Mouse (Mus musculus) liver, adult 2 months (tissue): ENCODE measurements around the gene Smap1. TPM values are rescaled to one million over a fixed set of nuclear protein-coding genes. Genes with fewer than 3 reads are reported as not detected.
A peak's percentile ranks its signal among the peaks of the same experiment; 100 is the strongest.

ENCODE experiments used
- DNase-seq: peaks from one replicate; pipeline ENCODE4 v3.0.0-alpha.2; 2011; ENCODE audit warnings: low read depth, low spot score; ENCODE audit errors: extremely low read depth
- H3K27ac ChIP-seq: fragments of 200-500 bp; replicated peaks from 2 replicates; pipeline ENCODE4 v1.5.1; 2012; ENCODE audit warnings: low read depth, mild to moderate bottlenecking, control low read depth, inconsistent platforms, low read length; ENCODE audit not compliant: insufficient read depth
- H3K27me3 ChIP-seq: fragments of 200-500 bp; 2 replicates; pipeline ENCODE4 v1.6.1; 2012; ENCODE audit warnings: mild to moderate bottlenecking, moderate library complexity, low read length, inconsistent platforms; ENCODE audit not compliant: control insufficient read depth, insufficient read depth
- H3K36me3 ChIP-seq: fragments of 200-500 bp; 2 replicates; pipeline ENCODE4 v1.6.1; 2012; ENCODE audit warnings: low read length, inconsistent platforms; ENCODE audit not compliant: control insufficient read depth, insufficient read depth
- H3K4me1 ChIP-seq: fragments of 200-500 bp; 2 replicates; pipeline ENCODE4 v1.6.1; 2011; ENCODE audit warnings: low read length; ENCODE audit not compliant: control insufficient read depth, insufficient read depth
- H3K4me3 ChIP-seq: fragments of 200-500 bp; 2 replicates; pipeline ENCODE4 v1.5.1; 2011; ENCODE audit warnings: low read depth, mild to moderate bottlenecking, control low read depth, low read length, moderate library complexity; ENCODE audit not compliant: insufficient read depth
- H3K79me2 ChIP-seq: fragments of 200-500 bp; 2 replicates; pipeline ENCODE4 v1.6.1; 2012; ENCODE audit warnings: inconsistent platforms, mild to moderate bottlenecking, low read length, moderate library complexity; ENCODE audit not compliant: control insufficient read depth, insufficient read depth
- H3K9ac ChIP-seq: fragments of 200-500 bp; 2 replicates; pipeline ENCODE4 v1.6.1; 2012; ENCODE audit warnings: low read depth, mild to moderate bottlenecking, control low read depth, inconsistent platforms, low read length
- CTCF ChIP-seq: fragments of 200-500 bp; IDR thresholded peaks from 2 replicates; pipeline ENCODE4 v1.5.1; 2011; ENCODE audit warnings: low read depth, low read length, control low read depth
- POLR2A ChIP-seq: fragments of 200-500 bp; IDR thresholded peaks from 2 replicates; pipeline ENCODE4 v1.6.1; 2011; ENCODE audit warnings: low read length, control low read depth; ENCODE audit not compliant: insufficient read depth; ENCODE audit errors: extremely low read depth
- WGBS: fragments of 180-500 bp; shearing (Covaris S2); methylation state at CpG from one replicate; pipeline ENCODE4 v1.1.7; 2018; 5-methylcytosine and 5-hydroxymethylcytosine counted together
- polyA plus RNA-seq: library from polyadenylated mRNA; depleted of rRNA; stranded (reverse); fragments of >200 nt; gene quantifications from 2 replicates; pipeline ENCODE4 v1.2.3, GENCODE M21; 2012
- total RNA-seq: library from RNA; depleted of rRNA; stranded (reverse); fragments of >200 nt; gene quantifications from 2 replicates; pipeline ENCODE4 v1.2.3, GENCODE M21; 2014

The Smap1 gene
- total and polyA plus RNA-seq, 2 experiments = 11.2 to 14.4 TPM

DNA sequence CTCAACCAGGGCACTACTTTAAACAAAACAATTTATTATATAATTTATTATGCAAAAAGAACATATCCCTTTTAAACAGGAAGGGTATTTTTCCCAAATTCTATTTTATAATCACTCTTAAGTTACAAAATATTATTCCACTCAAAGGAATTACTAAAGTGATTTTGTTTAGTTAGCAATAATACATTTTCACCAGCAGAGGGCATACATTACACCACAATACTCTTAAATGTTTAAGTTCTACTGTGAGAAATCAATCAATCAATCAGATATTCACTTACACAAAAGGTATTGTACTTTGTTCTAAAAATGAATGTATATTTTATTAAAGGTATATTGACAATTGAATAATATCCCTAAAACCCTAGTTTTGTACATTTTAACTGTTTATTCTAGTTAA is 16.0 kb downstream of the Smap1 start:
- peak; percentile 51 for DNase-seq
- no peak overlapping the region for H3K4me3 ChIP-seq
- TF ChIP-seq CTCF (peak; percentile 64), POLR2A (no peak)
- H3K9ac ChIP-seq = no peak overlapping the region
- H3K27ac ChIP-seq = no peak overlapping the region
- H3K4me1 ChIP-seq = peaks cover 2% of the 10 kb centered on the region; the same call in 1 of the 2 replicates
- peaks cover 18% of the 10 kb centered on the region for H3K79me2 ChIP-seq
- no peaks in the 10 kb centered on the region for H3K27me3 ChIP-seq
- no peaks in the 10 kb centered on the region for H3K36me3 ChIP-seq

DNA sequence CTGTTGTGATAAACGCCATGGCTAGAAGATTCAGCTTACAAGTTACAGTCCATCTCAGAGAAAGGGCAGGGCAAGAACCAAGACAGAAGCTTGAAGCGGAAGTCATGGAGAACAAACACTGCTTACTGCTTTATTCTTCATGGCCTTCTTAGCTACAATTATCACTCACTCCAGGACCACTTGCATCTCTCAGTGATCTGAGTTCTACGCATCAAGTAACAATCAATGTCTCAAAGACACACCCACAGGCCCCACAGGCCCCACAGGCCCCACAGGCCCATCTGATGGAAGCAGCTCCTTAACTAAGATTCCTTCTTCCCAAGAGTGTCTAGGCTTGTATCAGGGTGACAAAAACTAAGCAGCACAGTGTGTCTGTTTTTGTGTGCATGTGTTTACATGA is 18.8 kb downstream of the Smap1 start:
- no peak overlapping the region for H3K27ac ChIP-seq
- TF ChIP-seq POLR2A = no peak
- TF ChIP-seq CTCF = no peak
- H3K9ac ChIP-seq = no peak overlapping the region
- H3K36me3 ChIP-seq = no peaks in the 10 kb centered on the region
- H3K4me1 ChIP-seq = peaks cover 2% of the 10 kb centered on the region; the same call in 1 of the 2 replicates
- WGBS = 84% methylated on average over 3 of the region's 3 CpGs
- H3K79me2 ChIP-seq = peaks cover 11% of the 10 kb centered on the region; the same call in 1 of the 2 replicates
- DNase-seq = no peak
- H3K27me3 ChIP-seq = no peaks in the 10 kb centered on the region
- H3K4me3 ChIP-seq = no peak overlapping the region

DNA sequence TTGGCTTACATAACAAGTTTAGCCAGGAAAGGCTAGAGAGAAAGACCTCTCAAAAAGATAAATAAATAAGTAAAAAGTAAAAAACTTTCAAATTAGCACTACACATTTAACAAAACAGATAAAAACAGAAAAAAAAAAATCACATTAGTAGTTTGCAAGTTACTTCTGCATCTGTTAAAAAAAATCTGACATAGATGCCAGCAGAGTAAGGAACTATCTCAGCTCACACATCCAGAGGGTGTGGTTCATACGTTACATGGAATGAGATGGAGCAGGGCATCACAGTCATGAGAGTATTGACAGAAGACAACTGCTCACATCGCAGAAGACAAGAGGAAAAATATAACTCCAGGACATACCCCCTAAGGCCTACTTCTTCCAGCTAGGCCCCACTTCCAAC is 19.4 kb downstream of the Smap1 start:
- H3K36me3 ChIP-seq = no peaks in the 10 kb centered on the region
- DNase-seq = no peak
- H3K79me2 ChIP-seq = peaks cover 11% of the 10 kb centered on the region; the same call in 1 of the 2 replicates
- 75% methylated on average over 2 of the region's 2 CpGs for WGBS
- H3K27me3 ChIP-seq = no peaks in the 10 kb centered on the region
- H3K9ac ChIP-seq = no peak overlapping the region
- TF ChIP-seq POLR2A (no peak), CTCF (no peak)
- H3K4me3 ChIP-seq = no peak overlapping the region
- H3K27ac ChIP-seq = no peak overlapping the region
- peaks cover 2% of the 10 kb centered on the region; the same call in 1 of the 2 replicates for H3K4me1 ChIP-seq

DNA sequence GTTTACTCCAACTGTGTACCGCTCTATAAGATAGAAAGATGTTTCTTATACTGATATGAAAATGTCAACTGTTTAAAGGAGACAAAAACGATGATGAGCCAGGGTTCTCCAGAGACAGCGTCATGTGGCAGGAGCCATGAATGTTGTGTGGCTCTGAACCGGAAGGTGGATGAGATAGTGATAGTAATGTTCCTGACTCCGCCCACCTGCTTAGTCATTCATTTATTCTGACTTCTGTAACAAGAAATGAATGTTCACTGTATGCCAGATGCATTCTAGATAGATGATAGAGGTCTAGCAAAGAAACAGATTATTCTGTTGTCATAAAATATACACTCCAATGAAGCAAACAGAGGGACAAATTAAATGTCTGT is 22.5 kb downstream of the Smap1 start:
- H3K4me3 ChIP-seq = no peak overlapping the region
- H3K9ac ChIP-seq = no peak overlapping the region
- TF ChIP-seq POLR2A (no peak), CTCF (no peak)
- H3K36me3 ChIP-seq = no peaks in the 10 kb centered on the region
- H3K4me1 ChIP-seq = peaks cover 3% of the 10 kb centered on the region; the same call in 1 of the 2 replicates
- no peak overlapping the region for H3K27ac ChIP-seq
- H3K27me3 ChIP-seq = no peaks in the 10 kb centered on the region
- 69% methylated on average over 5 of the region's 5 CpGs for WGBS
- peaks cover 19% of the 10 kb centered on the region; the same call in 1 of the 2 replicates for H3K79me2 ChIP-seq
- no peak for DNase-seq

DNA sequence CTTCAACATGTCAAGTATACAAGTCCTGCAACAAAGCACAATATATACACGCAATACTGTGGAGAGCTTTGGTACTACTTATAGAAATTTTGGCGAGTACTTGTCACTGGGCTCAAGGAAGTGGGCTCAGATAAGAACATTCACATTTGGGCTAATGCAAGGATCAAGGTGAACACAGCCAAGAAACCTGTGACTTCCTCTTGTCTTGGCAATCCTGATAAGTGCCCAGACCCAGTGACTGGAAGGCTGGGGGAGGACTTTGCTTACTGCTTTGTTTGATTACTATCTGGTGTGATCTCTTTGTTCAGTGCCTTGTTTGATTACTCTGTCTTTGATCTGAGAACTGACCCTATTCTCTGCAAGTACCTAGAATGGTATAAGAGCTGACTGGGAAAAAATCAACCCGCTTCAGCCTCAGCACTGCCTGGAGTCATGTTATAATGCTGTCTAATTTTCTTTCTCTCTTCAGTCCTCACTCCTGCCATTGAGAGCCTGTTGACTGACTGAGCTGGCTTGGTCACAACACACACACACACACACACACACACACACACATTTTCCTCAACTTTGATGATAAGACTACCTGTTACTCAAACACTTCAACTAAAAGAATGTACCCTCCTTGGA is 23.0 kb downstream of the Smap1 start:
- 68% methylated on average over 3 of the region's 3 CpGs for WGBS
- Histone ChIP-seq H3K9ac (no peak overlapping the region), H3K4me3 (no peak overlapping the region), H3K27me3 (no peaks in the 10 kb centered on the region), H3K79me2 (peaks cover 19% of the 10 kb centered on the region; the same call in 1 of the 2 replicates), H3K36me3 (no peaks in the 10 kb centered on the region), H3K27ac (no peak overlapping the region), H3K4me1 (peaks cover 3% of the 10 kb centered on the region; the same call in 1 of the 2 replicates)
- no peak for DNase-seq
- TF ChIP-seq CTCF = no peak
- TF ChIP-seq POLR2A = no peak

DNA sequence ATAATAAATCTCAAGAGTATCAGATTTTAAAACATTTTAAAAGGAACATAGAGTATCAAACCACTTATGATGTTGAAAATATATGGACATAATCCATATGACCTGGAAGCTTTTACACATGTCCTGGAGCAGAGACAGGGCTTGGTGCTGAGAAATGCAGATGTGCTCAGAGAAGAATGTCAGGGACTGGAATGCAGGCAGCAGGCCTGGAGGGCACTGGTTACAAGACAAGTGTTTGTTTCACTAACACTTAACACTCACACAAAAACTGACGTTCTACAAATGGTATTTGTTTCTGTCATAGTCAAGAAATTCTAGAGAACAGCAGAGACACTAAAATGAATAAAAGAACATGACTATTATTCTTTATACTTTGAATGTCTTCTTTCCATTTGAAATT is 30.0 kb downstream of the Smap1 start:
- no peak overlapping the region for H3K4me3 ChIP-seq
- no peak for DNase-seq
- H3K27me3 ChIP-seq = no peaks in the 10 kb centered on the region
- no peak for TF ChIP-seq POLR2A
- no peak for TF ChIP-seq CTCF
- H3K4me1 ChIP-seq = no peaks in the 10 kb centered on the region
- no peak overlapping the region for H3K9ac ChIP-seq
- no peaks in the 10 kb centered on the region; the same call in 1 of the 2 replicates for H3K36me3 ChIP-seq
- WGBS = 77% methylated on average over 1 of the region's 1 CpGs
- H3K79me2 ChIP-seq = peaks cover 15% of the 10 kb centered on the region; the same call in 1 of the 2 replicates
- no peak overlapping the region for H3K27ac ChIP-seq
